8 mouse cellular contexts compared by ENCODE assay signal in genomic region chr13:14618724-14619123, GRCm38 (mm10). TPM values are rescaled to one million over a fixed set of nuclear protein-coding genes. Genes with fewer than 3 reads are reported as not detected.
DNase-seq lines count a peak whose midpoint lies in the region; ATAC-seq and TF ChIP-seq lines count a peak whose summit lies in the region.

No protein-coding gene starts in this region.

- H3K4me3 ChIP-seq in G1E (ENCODE audit: low read depth, low read length): no peak overlapping the region
- H3K4me3 ChIP-seq in bone marrow, adult 2 months (replicated peaks; ENCODE audit: control insufficient read depth, low read depth, low read length): no peak overlapping the region
- H3K4me3 ChIP-seq in embryonic fibroblast, embryonic 13.5 days (ENCODE audit: insufficient read depth, low read length): no peak overlapping the region

- TF ChIP-seq CTCF in G1E (IDR thresholded peaks at IDR 0.05; ENCODE audit: low read depth, low read length): peak; percentile 97
- TF ChIP-seq CTCF in bone marrow, adult 2 months (IDR thresholded peaks at IDR 0.05; ENCODE audit: control insufficient read depth, insufficient read depth, low read length): peak; percentile 49
- TF ChIP-seq CTCF in embryonic fibroblast, embryonic 13.5 days (IDR thresholded peaks at IDR 0.05; ENCODE audit: borderline replicate concordance, insufficient read depth, low read length): peak; percentile 43; the same call in 1 of the 2 replicates

- WGBS in bone marrow, adult 2 months: 11% methylated on average over 2 of the region's 2 CpGs

- H3K27ac ChIP-seq in bone marrow, adult 2 months (ENCODE audit: control insufficient read depth, insufficient read depth, low read depth, low read length, poor library complexity): no peak overlapping the region
- no peak overlapping the region for H3K27ac ChIP-seq in embryonic fibroblast, embryonic 13.5 days (ENCODE audit: insufficient read depth, low read length)

- H3K36me3 ChIP-seq in G1E (replicated peaks): peaks cover 68% of the 10 kb centered on the region

- H3K4me1 ChIP-seq in G1E (ENCODE audit: insufficient read depth, low read depth, low read length): peaks cover 18% of the 10 kb centered on the region
- no peaks in the 10 kb centered on the region; the same call in 1 of the 2 replicates for H3K4me1 ChIP-seq in bone marrow, adult 2 months (ENCODE audit: control insufficient read depth, insufficient read depth, low read length)
- H3K4me1 ChIP-seq in embryonic fibroblast, embryonic 13.5 days (ENCODE audit: control insufficient read depth, insufficient read depth, low read length): no peaks in the 10 kb centered on the region; the same call in 1 of the 2 replicates

- no peak for DNase-seq in G1E (ENCODE audit: low spot score)
- DNase-seq in layer of hippocampus, adult 9-11 months: peak; percentile 42
- DNase-seq in lung, postnatal 25 days (ENCODE audit: low spot score): peak; percentile 77
- peak; percentile 40 for DNase-seq in retina, postnatal 7 days (ENCODE audit: low read depth, low spot score)
- no peak for DNase-seq in Muller cell, postnatal 12 days (ENCODE audit: inconsistent ontology term)

- H3K27me3 ChIP-seq in G1E (ENCODE audit: insufficient read depth, low read length): no peaks in the 10 kb centered on the region

- peak; percentile 40; the same call in 1 of the 2 replicates for ATAC-seq in G1E (ENCODE audit: extremely low read depth, insufficient number of reproducible peaks, low FRiP score, poor library complexity, severe bottlenecking)
- peak; percentile 81 to 95 for ATAC-seq in hematopoietic stem cell, adult 5-6 weeks (replicated peaks in 1 of 2; ENCODE audit: insufficient read depth in 1 of 2, low FRiP score in 2 of 2, low TSS enrichment in 1 of 2, low read depth in 1 of 2, poor library complexity in 2 of 2, severe bottlenecking in 2 of 2)

- no peaks in the 10 kb centered on the region for H3K9me3 ChIP-seq in G1E (replicated peaks)

- TF ChIP-seq POLR2A in bone marrow, adult 2 months (IDR thresholded peaks at IDR 0.05; ENCODE audit: borderline replicate concordance, control insufficient read depth, low read depth, low read length): no peak
- no peak for TF ChIP-seq POLR2A in embryonic fibroblast, embryonic 13.5 days (IDR thresholded peaks at IDR 0.05; ENCODE audit: low read depth, low read length)

RNA-seq across cellular contexts. Expression of gene Psma2, which starts 5.7 kb away (rescaled TPM):
- total RNA-seq in G1E (2014; fragmentation: Nextera tagmentation) (58.2 and 60.0 TPM in 2 replicates), G1E (2017) (139 and 165 TPM in 2 replicates)
- 7.8 and 7.9 TPM in 2 replicates for polyA plus RNA-seq in G1E (2012)
- polyA plus RNA-seq in bone marrow, adult 2 months (2011; ENCODE audit: insufficient read depth, insufficient read length, low replicate concordance, missing spikeins): 28.8 and 42.1 TPM in 2 replicates
- polyA plus RNA-seq in embryonic fibroblast, embryonic 13.5 days (2011; ENCODE audit: insufficient read length, low read depth, missing spikeins): 97.3 and 98.4 TPM in 2 replicates
- total RNA-seq in hematopoietic stem cell, adult 5-6 weeks (2017): 78.3 and 103 TPM in 2 replicates

RNA-seq across cellular contexts. Expression of gene Mrpl32, which starts 5.8 kb away (rescaled TPM):
- total RNA-seq in G1E (2014; fragmentation: Nextera tagmentation) (120 and 122 TPM in 2 replicates), G1E (2017) (154 and 167 TPM in 2 replicates)
- polyA plus RNA-seq in G1E (2012): 27.2 and 41.5 TPM in 2 replicates
- 23.4 and 39.2 TPM in 2 replicates for polyA plus RNA-seq in bone marrow, adult 2 months (2011; ENCODE audit: insufficient read depth, insufficient read length, low replicate concordance, missing spikeins)
- 55.8 and 60.3 TPM in 2 replicates for polyA plus RNA-seq in embryonic fibroblast, embryonic 13.5 days (2011; ENCODE audit: insufficient read length, low read depth, missing spikeins)
- 83.4 and 84.1 TPM in 2 replicates for total RNA-seq in hematopoietic stem cell, adult 5-6 weeks (2017)

RNA-seq across cellular contexts. Expression of gene AW209491, which starts 11.2 kb away (rescaled TPM):
- total RNA-seq in G1E (2014; fragmentation: Nextera tagmentation): 7.7 and 8.1 TPM in 2 replicates
- 12.6 and 15.0 TPM in 2 replicates for total RNA-seq in G1E (2017)
- 0.69 and 0.83 TPM in 2 replicates for polyA plus RNA-seq in G1E (2012)
- polyA plus RNA-seq in bone marrow, adult 2 months (2011; ENCODE audit: insufficient read depth, insufficient read length, low replicate concordance, missing spikeins): 1.1 and 6.7 TPM in 2 replicates
- polyA plus RNA-seq in embryonic fibroblast, embryonic 13.5 days (2011; ENCODE audit: insufficient read length, low read depth, missing spikeins): 16.9 and 18.3 TPM in 2 replicates
- 23.3 and 28.2 TPM in 2 replicates for total RNA-seq in hematopoietic stem cell, adult 5-6 weeks (2017)

Comparison
In these comparisons a context has a peak if more than half of its experiments do, and no peak if none do; other contexts are left out.
1. DNase-seq: peak in layer of hippocampus, adult 9-11 months (single experiment), lung, postnatal 25 days (single experiment) and retina, postnatal 7 days (single experiment); none in G1E (single experiment) and Muller cell, postnatal 12 days (single experiment).
2. CTCF ChIP-seq: peak in every context shown above with its lines; median percentile 97 in G1E; 49 in bone marrow, adult 2 months; 43 in embryonic fibroblast, embryonic 13.5 days.